Mouse (Mus musculus): Measurements from ENCODE around the gene Lsm10.

Gene Lsm10

GRCm38 (mm10) chr4:126120506-126120905 is 24.1 kb downstream of the Lsm10 start:
- peak; percentile 56 to 60 for DNase-seq

GRCm38 (mm10) chr4:126123309-126124040 is 27.1 kb downstream of the Lsm10 start:
- peak; percentile 61 to 69 for DNase-seq

- no peak for DNase-seq
Observed at GRCm38 (mm10) chr4:126130502-126130901, 34.1 kb downstream of the Lsm10 start.

- DNase-seq = peak; percentile 76 to 84
Observed at GRCm38 (mm10) chr4:126131290-126132121, 35.1 kb downstream of the Lsm10 start.

- no peak for DNase-seq
Observed at GRCm38 (mm10) chr4:126132636-126133264, 36.3 kb downstream of the Lsm10 start.

- DNase-seq = no peak
Observed at GRCm38 (mm10) chr4:126134236-126134635, 37.8 kb downstream of the Lsm10 start.

- DNase-seq = no peak
Observed at GRCm38 (mm10) chr4:126134639-126135038, 38.2 kb downstream of the Lsm10 start.

- no peak for DNase-seq
Observed at GRCm38 (mm10) chr4:126137773-126138172, 41.4 kb downstream of the Lsm10 start.

GRCm38 (mm10) chr4:126141021-126141420 is 44.6 kb downstream of the Lsm10 start:
- no peak for DNase-seq

GRCm38 (mm10) chr4:126145396-126145795 is 49.0 kb downstream of the Lsm10 start:
- DNase-seq = no peak

- no peak for DNase-seq
Observed at GRCm38 (mm10) chr4:126146974-126147532, 50.6 kb downstream of the Lsm10 start.

GRCm38 (mm10) chr4:126147533-126148160 is 51.2 kb downstream of the Lsm10 start, which contains the start of gene Eva1b:
Eva1b (plus strand) TSS chr4:126147744.
- DNase-seq = peak in 1 of 2 experiments; percentile 66

All from cerebellum, postnatal 14 days (tissue).